Mouse (Mus musculus) spleen, postnatal 4 days (tissue): ENCODE measurements around the gene Olfr1222.
"Not testable (repeated sequence)": the region's sequence is repeated elsewhere in the genome, so short reads cannot be mapped to it uniquely, and the experiment has no call there.

ENCODE experiments used
- DNase-seq, 2 experiments: peaks; one replicate each; pipeline ENCODE4 v3.0.0; 2022; ENCODE audit warnings: low spot score in 2 of 2

The Olfr1222 gene

GRCm38 (mm10) chr2:89132954-89133353 lies at the start of gene Olfr1222:
Gene Olfr1222 (minus strand): TSS chr2:89133054.
- no peak for DNase-seq

- DNase-seq, result no peak
These were observed 41.7 kb upstream of the Olfr1222 start, which contains the start of gene Olfr1225 for GRCm38 (mm10) chr2:89174569-89174968. Gene Olfr1225 (minus strand): TSS chr2:89174669.

DNA sequence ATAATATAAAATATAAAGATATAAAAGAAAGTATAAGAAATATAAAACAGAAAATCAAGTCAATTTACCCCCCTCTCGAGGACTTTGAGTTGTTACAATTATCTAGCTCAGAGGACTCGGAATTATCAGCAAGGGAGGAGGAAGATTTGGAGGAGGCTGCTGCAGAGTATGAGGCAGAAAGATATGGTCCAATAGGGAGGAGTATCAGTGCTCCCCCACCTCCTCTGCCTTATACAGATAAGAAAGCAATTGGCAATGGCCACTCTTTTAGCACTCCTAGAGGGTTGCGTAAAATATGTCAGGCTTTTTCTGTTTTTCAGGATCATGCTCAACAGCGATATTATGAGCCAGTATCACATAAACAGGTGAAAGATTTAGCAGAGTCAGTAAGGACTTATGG lies 31.9 kb upstream of the Olfr1222 start:
- DNase-seq, result not testable (repeated sequence)

GRCm38 (mm10) chr2:89163991-89164390 lies 31.1 kb upstream of the Olfr1222 start, which contains the start of gene Olfr1224-ps1:
Gene Olfr1224-ps1 (minus strand): TSS chr2:89164091.
- not testable (repeated sequence) for DNase-seq

DNA sequence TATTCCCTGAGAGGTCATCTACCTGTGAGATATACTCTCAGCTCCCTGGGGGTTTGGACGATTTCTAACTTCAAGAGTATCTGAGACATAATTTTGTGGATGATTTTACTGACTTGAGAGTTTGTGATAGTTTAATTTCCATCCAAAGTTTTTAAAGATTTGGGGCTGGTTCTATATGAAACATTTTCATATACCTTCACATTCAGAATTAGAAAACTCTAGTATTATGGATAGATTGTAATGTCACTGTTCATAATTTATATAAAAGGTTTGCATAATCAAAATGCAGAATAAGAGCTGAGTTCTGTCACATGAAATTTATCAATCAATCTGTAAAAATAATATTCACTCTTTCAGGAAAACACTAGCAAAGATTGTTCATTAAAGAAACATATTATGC lies 18.6 kb upstream of the Olfr1222 start, which contains the start of gene Olfr1223:
Gene Olfr1223 (minus strand): TSS at position 101 of the 400 bp plus-strand sequence.
- no peak for DNase-seq

GRCm38 (mm10) chr2:89117183-89117582 lies 15.7 kb downstream of the Olfr1222 start, which contains the start of gene Olfr1221:
Gene Olfr1221 (minus strand): TSS chr2:89117283.
- no peak for DNase-seq

DNA sequence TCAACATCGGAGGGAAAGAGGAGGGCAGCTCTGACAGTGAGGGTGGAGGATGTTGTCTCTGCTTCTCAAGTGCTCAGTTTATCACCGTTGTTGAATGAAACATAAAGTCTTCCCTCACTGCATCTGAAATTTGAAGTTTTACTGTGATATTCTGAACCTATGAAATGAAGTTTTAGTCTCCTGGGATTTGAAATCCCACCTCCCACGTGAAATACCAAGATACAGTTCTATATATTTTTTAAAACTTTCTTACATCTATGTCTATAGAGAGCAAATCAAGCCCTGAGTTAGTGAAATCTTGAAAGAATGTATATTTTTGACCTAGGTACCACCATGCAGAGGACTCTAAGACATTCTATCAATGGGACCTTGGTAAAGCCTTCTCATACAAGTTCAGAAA lies 26.1 kb downstream of the Olfr1222 start, which contains the start of gene Olfr1220:
Gene Olfr1220 (minus strand): TSS at position 101 of the 400 bp plus-strand sequence.
- no peak for DNase-seq

DNA sequence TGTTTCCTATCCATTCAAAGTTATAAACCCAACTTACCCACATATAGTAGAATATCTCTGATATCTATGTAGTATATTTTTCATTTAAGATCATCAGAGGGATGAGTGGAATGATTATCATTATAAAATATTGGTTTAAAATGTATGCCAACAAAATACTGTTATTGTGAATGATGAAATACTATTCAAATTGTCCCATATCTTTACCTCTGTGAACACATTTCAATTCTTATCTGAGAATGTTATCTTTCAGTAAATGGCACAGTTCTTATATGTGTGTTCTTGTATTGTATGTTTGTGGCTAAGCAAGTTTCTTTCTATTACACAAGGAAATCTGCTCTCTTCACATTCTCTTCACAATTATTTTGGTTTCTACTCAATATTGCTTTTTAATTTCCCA lies 27.2 kb downstream of the Olfr1222 start:
- DNase-seq, result no peak

GRCm38 (mm10) chr2:89093848-89094247 lies 39.0 kb downstream of the Olfr1222 start:
- DNase-seq, result no peak

GRCm38 (mm10) chr2:89083413-89083812 lies 49.4 kb downstream of the Olfr1222 start, which contains the start of gene Olfr1219:
Gene Olfr1219 (minus strand): TSS chr2:89083513.
- DNase-seq, result no peak

- no peak for DNase-seq
These were observed 51.4 kb downstream of the Olfr1222 start for GRCm38 (mm10) chr2:89081487-89081886.
